Mouse (Mus musculus) testis, adult 2 months (tissue): ENCODE data around the gene Rhbg. TPM values are rescaled to one million over a fixed set of nuclear protein-coding genes. Genes with fewer than 3 reads are reported as not detected.

Experiments used
- H3K27ac ChIP-seq: fragments of 200-500 bp; 2 replicates; pipeline ENCODE4 v1.5.1; 2012; ENCODE audit warnings: low read depth, low read length; ENCODE audit not compliant: control insufficient read depth, insufficient read depth
- H3K27me3 ChIP-seq: fragments of 200-500 bp; 2 replicates; pipeline ENCODE4 v1.6.1; 2012; ENCODE audit warnings: mild to moderate bottlenecking, low read length, moderate library complexity; ENCODE audit not compliant: control insufficient read depth, insufficient read depth
- H3K36me3 ChIP-seq: fragments of 200-500 bp; 2 replicates; pipeline ENCODE4 v1.6.1; 2012; ENCODE audit warnings: mild to moderate bottlenecking, low read length; ENCODE audit not compliant: control insufficient read depth, insufficient read depth
- H3K4me1 ChIP-seq: fragments of 200-500 bp; 2 replicates; pipeline ENCODE4 v1.6.1; 2012; ENCODE audit warnings: low read length; ENCODE audit not compliant: control insufficient read depth, insufficient read depth
- H3K4me3 ChIP-seq: fragments of 200-500 bp; 2 replicates; pipeline ENCODE4 v1.5.1; 2012; ENCODE audit warnings: low read depth, mild to moderate bottlenecking, low read length, moderate library complexity, mixed read lengths; ENCODE audit not compliant: control insufficient read depth
- CTCF ChIP-seq: fragments of 200-500 bp; IDR thresholded peaks from 2 replicates; pipeline ENCODE4 v1.5.1; 2012; ENCODE audit warnings: low read depth, mild to moderate bottlenecking, inconsistent platforms, low read length, moderate library complexity; ENCODE audit not compliant: control insufficient read depth, insufficient read depth, insufficient replicate concordance
- POLR2A ChIP-seq: fragments of 200-500 bp; IDR thresholded peaks from 2 replicates; pipeline ENCODE4 v1.6.1; 2012; ENCODE audit warnings: low read depth, mild to moderate bottlenecking, inconsistent platforms, low read length, moderate library complexity; ENCODE audit not compliant: control insufficient read depth
- polyA plus RNA-seq: library from polyadenylated mRNA; depleted of rRNA; stranded (reverse); fragments of >200 nt; gene quantifications from 2 replicates; pipeline ENCODE4 v1.2.3, GENCODE M21; 2012

Gene Rhbg
- polyA plus RNA-seq, 1 experiment = 3.9 TPM

DNA sequence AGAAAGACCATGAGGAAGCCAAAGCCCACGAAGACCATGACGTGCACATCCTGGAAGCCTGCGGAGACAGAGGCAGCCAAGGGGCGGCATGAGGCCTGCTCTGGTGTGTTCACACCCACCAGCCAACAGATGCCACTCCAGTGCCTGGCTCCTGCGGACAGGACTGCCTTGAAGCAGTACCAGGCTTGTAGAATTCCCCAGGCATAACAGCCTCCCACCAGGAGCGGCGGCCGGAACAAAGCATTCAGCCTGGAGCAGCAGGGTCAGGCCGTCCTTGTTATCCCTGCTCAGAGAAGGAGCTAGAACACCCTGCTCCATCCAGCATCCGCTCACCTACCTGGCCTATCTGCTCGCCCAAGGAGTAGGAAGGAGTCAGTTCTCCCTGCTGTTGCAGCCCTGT is 6.1 kb downstream of the Rhbg start:
- Histone ChIP-seq H3K4me3 (no peak overlapping the region), H3K4me1 (no peaks in the 10 kb centered on the region), H3K36me3 (no peaks in the 10 kb centered on the region), H3K27ac (no peak overlapping the region), H3K27me3 (no peaks in the 10 kb centered on the region)
- TF ChIP-seq POLR2A (no peak), CTCF (no peak)

DNA sequence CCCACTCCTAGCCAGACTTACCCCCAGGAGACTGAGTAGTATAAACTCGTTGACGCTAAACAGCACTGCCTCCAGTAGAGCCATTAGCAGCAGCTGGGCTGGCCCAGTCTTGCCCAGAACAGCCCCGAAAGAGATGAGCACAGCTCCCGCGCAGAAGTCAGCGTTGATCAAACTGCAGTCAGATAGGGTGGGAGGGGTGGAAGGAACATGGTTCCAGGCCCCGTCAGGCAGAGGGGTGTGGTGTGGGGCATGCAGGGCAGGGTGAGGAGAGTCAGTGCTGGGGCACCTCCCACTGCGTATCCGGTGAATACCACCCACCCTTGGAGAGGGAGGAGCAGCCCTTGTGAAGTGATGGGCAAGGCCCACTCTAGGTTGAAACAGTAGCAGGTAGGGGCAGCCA is 6.8 kb downstream of the Rhbg start:
- no peak for TF ChIP-seq CTCF
- no peak for TF ChIP-seq POLR2A
- H3K4me3 ChIP-seq = no peak overlapping the region
- no peak overlapping the region for H3K27ac ChIP-seq
- H3K36me3 ChIP-seq = no peaks in the 10 kb centered on the region
- no peaks in the 10 kb centered on the region for H3K4me1 ChIP-seq
- H3K27me3 ChIP-seq = no peaks in the 10 kb centered on the region

DNA sequence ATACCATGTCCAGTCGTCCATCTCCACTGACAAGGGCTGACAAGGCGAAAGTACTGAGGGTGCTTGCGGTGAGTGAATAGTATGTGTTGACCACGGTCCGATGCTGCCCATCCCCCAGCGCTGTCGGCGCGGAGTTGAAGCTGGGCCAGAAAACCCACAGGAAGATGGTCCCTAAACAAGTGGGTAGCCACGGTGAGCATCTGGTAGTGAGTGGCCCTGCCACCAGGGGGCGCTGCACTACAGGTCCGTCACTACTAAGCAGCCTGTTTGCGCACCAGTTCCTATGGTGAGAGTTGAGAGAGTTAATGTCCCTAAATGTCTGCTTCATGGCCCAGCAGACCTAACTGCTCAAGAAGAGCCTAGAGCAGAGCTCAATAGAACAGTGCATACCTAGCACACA is 8.7 kb downstream of the Rhbg start:
- Histone ChIP-seq H3K36me3 (no peaks in the 10 kb centered on the region), H3K4me1 (no peaks in the 10 kb centered on the region; the same call in 1 of the 2 replicates), H3K27me3 (no peaks in the 10 kb centered on the region), H3K27ac (no peak overlapping the region), H3K4me3 (no peak overlapping the region)
- no peak for TF ChIP-seq POLR2A
- peak; percentile 98 for TF ChIP-seq CTCF

DNA sequence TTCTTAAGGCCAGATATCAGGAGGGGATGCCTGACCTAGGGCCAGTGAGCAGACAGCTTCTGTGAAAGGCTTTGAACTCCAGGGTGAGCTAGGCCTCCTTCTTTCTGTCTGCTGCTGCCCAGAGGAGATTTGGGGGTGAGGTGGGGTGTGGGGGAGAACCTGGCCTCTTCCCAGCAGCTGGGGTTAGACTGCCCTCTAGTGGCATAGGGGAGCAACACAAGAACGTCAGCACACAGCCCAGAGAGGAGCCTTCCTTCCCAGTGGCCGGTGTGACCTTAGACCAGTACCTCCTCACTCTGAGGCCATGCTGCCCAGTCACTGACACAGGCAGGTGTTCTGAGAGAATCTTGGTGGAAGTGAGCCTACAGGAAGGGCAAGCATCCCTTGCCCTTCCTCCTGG is 10.4 kb downstream of the Rhbg start:
- peak; percentile 10; the same call in 1 of the 2 replicates for TF ChIP-seq POLR2A
- TF ChIP-seq CTCF = peak; percentile 93
- Histone ChIP-seq H3K27me3 (no peaks in the 10 kb centered on the region), H3K4me3 (no peak overlapping the region), H3K27ac (no peak overlapping the region), H3K4me1 (no peaks in the 10 kb centered on the region; the same call in 1 of the 2 replicates), H3K36me3 (no peaks in the 10 kb centered on the region)

DNA sequence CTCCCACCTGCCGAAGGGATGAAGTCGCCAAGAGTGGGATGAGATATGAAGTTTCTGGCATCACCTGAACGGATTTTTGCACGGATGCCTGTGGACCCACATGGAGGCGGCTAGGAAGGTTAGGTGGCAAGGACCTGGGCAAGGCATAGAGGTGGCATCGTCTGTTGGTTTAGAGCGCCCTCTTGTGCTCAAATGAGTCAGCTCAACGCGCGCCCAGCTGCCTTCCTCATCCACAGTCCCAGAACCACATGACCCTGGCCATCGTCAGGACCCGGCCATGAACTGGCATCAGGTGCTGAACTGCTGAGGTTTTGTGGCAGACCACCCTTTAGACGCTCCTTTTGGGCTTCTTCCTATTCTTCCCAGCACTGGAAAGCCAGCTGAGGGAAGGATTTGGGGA is 12.0 kb downstream of the Rhbg start:
- no peak overlapping the region for H3K27ac ChIP-seq
- no peaks in the 10 kb centered on the region for H3K36me3 ChIP-seq
- H3K27me3 ChIP-seq = no peaks in the 10 kb centered on the region
- no peaks in the 10 kb centered on the region; the same call in 1 of the 2 replicates for H3K4me1 ChIP-seq
- no peak overlapping the region for H3K4me3 ChIP-seq
- TF ChIP-seq CTCF (peak; percentile 88; the same call in 1 of the 2 replicates), POLR2A (no peak)

DNA sequence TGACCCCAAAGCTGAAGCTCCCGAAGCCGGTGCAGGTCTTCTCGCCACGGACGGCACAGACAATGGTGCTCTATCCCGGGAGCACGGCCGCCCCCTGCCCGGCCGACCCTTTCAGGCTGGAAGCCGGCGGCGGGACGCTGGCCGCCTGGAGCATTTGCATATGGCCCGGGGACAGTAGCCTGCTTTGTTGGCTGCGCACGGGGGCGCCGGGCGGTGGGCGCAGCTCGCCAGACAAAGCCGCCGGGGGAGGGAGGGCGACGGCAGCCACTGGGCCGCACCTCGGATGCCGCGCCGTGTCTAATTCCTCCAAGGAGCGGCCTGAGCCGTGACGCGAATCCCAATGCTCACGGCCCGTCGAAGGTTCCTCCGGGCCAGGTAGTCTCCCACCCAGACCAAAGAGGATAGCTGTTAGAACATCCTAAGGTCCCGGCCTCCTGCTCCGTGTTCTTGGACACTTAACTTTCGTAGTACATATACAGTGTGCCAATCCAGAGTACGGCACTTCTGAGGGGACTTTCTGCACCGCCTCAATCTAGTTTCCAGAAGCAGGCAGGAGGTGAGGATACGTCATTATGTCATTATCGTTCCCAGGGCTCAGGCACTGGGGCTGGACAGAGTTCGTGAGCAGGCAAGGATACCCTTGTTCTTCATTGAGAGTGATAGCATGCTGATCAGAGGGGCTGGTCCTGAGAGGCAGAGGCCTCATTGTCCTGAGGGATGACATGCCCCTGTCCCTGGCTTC is 13.3 kb downstream of the Rhbg start:
- no peak for TF ChIP-seq POLR2A
- no peak for TF ChIP-seq CTCF
- no peaks in the 10 kb centered on the region for H3K36me3 ChIP-seq
- no peak overlapping the region for H3K4me3 ChIP-seq
- no peaks in the 10 kb centered on the region for H3K27me3 ChIP-seq
- no peaks in the 10 kb centered on the region; the same call in 1 of the 2 replicates for H3K4me1 ChIP-seq
- H3K27ac ChIP-seq = no peak overlapping the region

DNA sequence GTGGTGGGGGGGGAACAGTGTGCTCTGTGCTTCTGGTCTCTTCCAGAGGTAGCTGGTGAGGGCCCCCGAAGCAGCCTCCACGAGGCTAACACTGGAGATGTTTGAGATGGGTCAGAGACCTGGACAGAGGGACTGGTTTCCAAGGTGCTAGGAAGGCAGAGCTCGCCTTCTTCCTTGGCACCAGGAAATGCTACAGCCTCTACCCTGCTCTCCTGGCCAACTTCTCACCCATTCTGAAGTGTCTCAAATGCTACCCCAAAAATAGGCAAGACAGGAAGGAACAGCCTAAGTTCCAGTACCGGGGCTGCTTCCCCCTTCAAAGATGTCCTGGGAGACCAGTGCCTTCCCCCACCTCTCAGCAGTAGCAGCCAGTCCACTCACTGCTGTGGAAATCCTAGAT is 15.1 kb downstream of the Rhbg start:
- TF ChIP-seq CTCF = no peak
- no peak for TF ChIP-seq POLR2A
- H3K27me3 ChIP-seq = no peaks in the 10 kb centered on the region
- no peaks in the 10 kb centered on the region for H3K36me3 ChIP-seq
- no peak overlapping the region for H3K4me3 ChIP-seq
- no peak overlapping the region for H3K27ac ChIP-seq
- no peaks in the 10 kb centered on the region; the same call in 1 of the 2 replicates for H3K4me1 ChIP-seq
